Mouse (Mus musculus): ENCODE results near the gene Ces1d. TPM values are rescaled to one million over a fixed set of nuclear protein-coding genes. Genes with fewer than 3 reads are reported as not detected.

Ces1d gene
- polyA plus RNA-seq, 1 experiment = 22.7 TPM

DNA sequence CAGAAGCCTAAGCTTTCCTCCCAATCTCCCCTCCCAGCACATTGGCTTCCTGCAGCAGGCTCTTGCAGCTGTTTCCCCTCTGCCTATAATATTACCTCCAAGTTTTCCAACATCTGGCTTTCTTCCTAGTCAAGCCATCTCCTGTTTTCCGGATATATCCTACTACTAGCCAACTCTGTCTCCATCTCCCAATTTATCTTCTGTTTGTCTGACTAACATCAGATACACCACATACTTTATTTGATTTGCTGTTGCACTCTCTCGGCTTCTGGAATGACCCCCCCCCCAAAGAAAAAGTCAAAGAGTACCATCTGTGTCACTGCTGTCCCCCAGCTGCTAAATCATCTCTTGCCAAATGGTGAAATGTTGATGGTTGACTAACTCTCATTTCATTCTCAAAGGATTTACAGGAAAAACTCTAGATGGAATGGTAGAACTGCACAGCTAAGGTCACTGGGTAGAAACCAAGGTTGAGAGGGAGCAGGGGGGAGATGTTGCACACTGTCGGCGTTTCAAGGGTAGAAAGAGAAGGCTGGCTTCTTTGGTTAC, 17.0 kb downstream of the Ces1d start:
- Histone ChIP-seq H3K27ac (ENCODE audit: control insufficient read depth, insufficient read depth, low read depth, low read length) (no peak overlapping the region), H3K4me1 (ENCODE audit: control insufficient read depth, insufficient read depth, low read length) (no peaks in the 10 kb centered on the region), H3K36me3 (ENCODE audit: control insufficient read depth, insufficient read depth, low read length) (no peaks in the 10 kb centered on the region), H3K4me3 (ENCODE audit: control insufficient read depth, low read depth, low read length) (no peak overlapping the region), H3K27me3 (ENCODE audit: control insufficient read depth, insufficient read depth, low read length) (no peaks in the 10 kb centered on the region)
- TF ChIP-seq CTCF (IDR thresholded peaks at IDR 0.05; ENCODE audit: control insufficient read depth, insufficient read depth, insufficient replicate concordance, low read depth, low read length) (no peak), POLR2A (IDR thresholded peaks at IDR 0.05; ENCODE audit: control insufficient read depth, low read depth, low read length) (no peak)

DNA sequence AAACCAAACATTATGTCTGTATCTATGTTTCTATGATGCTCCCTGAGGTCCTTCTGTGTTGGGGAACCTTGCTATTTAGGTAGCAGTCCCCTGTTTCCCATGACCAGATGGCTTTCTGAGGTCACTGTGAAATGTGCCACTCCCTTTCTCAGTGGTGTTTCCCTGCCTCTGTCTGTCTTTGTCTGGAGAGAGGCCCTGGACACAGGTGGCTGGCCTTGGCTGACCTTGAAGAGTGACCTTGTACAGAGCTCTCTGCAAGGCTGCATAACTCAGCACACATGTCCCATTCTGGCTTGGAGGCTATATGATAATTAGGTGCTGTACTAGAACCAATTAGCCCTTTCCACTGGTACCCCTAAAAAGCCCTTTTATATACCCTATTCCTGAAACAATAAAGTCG, 21.0 kb downstream of the Ces1d start:
- no peaks in the 10 kb centered on the region for H3K27me3 ChIP-seq (ENCODE audit: control insufficient read depth, insufficient read depth, low read length)
- no peak for TF ChIP-seq CTCF (IDR thresholded peaks at IDR 0.05; ENCODE audit: control insufficient read depth, insufficient read depth, insufficient replicate concordance, low read depth, low read length)
- no peak for TF ChIP-seq POLR2A (IDR thresholded peaks at IDR 0.05; ENCODE audit: control insufficient read depth, low read depth, low read length)
- H3K36me3 ChIP-seq (ENCODE audit: control insufficient read depth, insufficient read depth, low read length) = no peaks in the 10 kb centered on the region

DNA sequence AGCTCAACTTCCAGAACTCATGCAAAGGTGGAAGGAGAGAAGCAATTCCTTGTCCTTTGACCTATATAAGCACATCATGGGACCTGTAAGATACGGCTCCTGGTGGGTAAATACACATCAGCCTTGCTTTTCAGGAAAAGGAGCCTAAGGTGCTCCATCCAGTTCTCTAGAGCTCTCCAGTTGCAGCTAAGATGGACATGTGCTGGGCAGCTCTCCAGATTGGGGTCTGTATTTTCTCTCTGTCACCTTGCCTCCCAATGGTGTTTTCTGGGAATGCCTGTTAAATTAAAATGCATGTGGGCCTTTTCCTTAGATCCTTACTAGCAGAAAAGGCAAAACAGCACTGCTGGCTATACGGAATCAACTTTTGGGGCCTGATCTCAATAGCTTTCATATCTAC, 23.1 kb downstream of the Ces1d start:
- H3K4me1 ChIP-seq (ENCODE audit: control insufficient read depth, insufficient read depth, low read length) = no peaks in the 10 kb centered on the region
- H3K27me3 ChIP-seq (ENCODE audit: control insufficient read depth, insufficient read depth, low read length) = no peaks in the 10 kb centered on the region
- TF ChIP-seq POLR2A (IDR thresholded peaks at IDR 0.05; ENCODE audit: control insufficient read depth, low read depth, low read length) (no peak), CTCF (IDR thresholded peaks at IDR 0.05; ENCODE audit: control insufficient read depth, insufficient read depth, insufficient replicate concordance, low read depth, low read length) (no peak)
- no peak overlapping the region for H3K27ac ChIP-seq (ENCODE audit: control insufficient read depth, insufficient read depth, low read depth, low read length)
- H3K36me3 ChIP-seq (ENCODE audit: control insufficient read depth, insufficient read depth, low read length) = no peaks in the 10 kb centered on the region
- H3K4me3 ChIP-seq (ENCODE audit: control insufficient read depth, low read depth, low read length) = no peak overlapping the region

More for the DNA sequence above, 21.0 kb downstream of the Ces1d start:
- Histone ChIP-seq H3K27ac (ENCODE audit: control insufficient read depth, insufficient read depth, low read depth, low read length) (no peak overlapping the region), H3K4me3 (ENCODE audit: control insufficient read depth, low read depth, low read length) (no peak overlapping the region), H3K4me1 (ENCODE audit: control insufficient read depth, insufficient read depth, low read length) (no peaks in the 10 kb centered on the region)

DNA sequence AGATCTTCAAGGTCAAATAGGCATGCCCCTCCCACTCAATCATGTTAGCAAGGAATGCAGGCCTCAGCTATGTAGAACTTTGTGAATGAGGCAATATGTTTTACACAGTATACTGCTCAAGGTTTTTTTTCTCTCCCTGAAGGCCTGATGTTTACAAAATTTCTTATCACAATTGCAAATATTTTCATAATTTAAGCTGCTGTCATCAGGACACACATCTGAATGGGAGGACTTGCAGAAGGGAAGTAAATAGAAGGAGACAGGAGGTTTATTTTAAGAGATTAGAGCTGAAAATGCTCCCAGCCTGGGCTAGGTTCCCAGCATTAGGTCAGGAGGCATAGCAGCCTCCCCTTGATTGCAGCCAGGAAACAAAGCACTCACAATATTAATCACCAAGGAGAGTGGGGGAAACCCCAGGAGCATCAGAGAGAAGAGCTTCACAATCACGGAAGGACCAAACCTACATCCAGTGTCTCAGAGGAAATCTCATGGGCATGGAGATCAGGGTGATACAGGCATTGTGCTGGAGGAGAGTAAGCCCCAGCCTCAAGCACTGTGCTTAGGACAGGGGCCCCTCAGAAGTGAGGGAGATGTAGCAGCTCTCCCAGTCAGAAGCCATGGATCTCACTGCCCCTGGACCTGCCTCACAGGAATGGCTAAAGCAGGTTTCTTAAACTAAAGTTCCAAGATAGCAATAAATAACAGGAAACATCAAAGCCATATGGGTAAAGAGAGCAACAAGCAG, 25.6 kb downstream of the Ces1d start:
- TF ChIP-seq POLR2A (IDR thresholded peaks at IDR 0.05; ENCODE audit: control insufficient read depth, low read depth, low read length) = no peak
- H3K27me3 ChIP-seq (ENCODE audit: control insufficient read depth, insufficient read depth, low read length) = no peaks in the 10 kb centered on the region
- H3K4me1 ChIP-seq (ENCODE audit: control insufficient read depth, insufficient read depth, low read length) = no peaks in the 10 kb centered on the region
- H3K4me3 ChIP-seq (ENCODE audit: control insufficient read depth, low read depth, low read length) = no peak overlapping the region
- H3K36me3 ChIP-seq (ENCODE audit: control insufficient read depth, insufficient read depth, low read length) = no peaks in the 10 kb centered on the region
- no peak overlapping the region for H3K27ac ChIP-seq (ENCODE audit: control insufficient read depth, insufficient read depth, low read depth, low read length)

DNA sequence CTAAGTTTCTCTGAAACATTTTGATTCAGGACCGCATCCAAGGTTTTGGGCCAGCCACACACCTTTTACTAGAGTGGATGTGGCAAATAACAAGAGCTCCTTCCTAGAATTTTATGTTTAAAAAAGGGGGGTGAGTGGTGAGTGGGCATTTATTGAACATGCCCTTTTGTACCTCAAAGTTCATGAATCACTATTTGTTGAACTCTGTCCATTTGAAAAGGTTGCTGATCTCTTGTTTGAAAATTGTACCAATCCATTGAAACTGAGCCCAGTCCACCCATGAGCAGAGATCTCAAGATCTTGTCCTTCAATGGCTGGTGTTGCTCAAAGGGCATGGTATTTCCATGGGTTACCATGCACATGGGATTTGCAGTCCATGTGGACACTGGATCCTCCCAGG, 34.3 kb downstream of the Ces1d start:
- Histone ChIP-seq H3K27me3 (ENCODE audit: control insufficient read depth, insufficient read depth, low read length) (no peaks in the 10 kb centered on the region), H3K4me1 (ENCODE audit: control insufficient read depth, insufficient read depth, low read length) (no peaks in the 10 kb centered on the region), H3K36me3 (ENCODE audit: control insufficient read depth, insufficient read depth, low read length) (no peaks in the 10 kb centered on the region), H3K27ac (ENCODE audit: control insufficient read depth, insufficient read depth, low read depth, low read length) (no peak overlapping the region), H3K4me3 (ENCODE audit: control insufficient read depth, low read depth, low read length) (no peak overlapping the region)
- TF ChIP-seq POLR2A (IDR thresholded peaks at IDR 0.05; ENCODE audit: control insufficient read depth, low read depth, low read length) (no peak), CTCF (IDR thresholded peaks at IDR 0.05; ENCODE audit: control insufficient read depth, insufficient read depth, insufficient replicate concordance, low read depth, low read length) (no peak)

DNA sequence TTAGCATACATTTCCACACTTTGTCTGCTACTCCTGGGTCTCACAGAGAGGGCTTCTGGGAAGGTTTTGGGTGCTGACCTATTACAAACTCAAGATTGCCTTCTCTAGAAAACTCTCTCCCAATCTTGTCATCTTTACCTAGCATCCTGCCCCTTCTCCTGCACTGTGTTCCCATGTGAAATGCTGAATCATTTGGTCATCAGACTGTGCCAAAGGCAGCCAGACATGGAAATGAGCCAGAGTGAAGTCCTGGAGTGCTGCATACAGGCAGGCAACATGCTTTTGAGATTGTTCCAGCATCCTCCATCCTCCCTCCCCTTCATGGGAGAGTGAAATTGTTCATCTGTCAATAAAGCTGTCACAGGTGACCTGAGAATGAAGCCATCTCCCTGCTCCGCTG, 46.2 kb downstream of the Ces1d start:
- Histone ChIP-seq H3K27ac (ENCODE audit: control insufficient read depth, insufficient read depth, low read depth, low read length) (no peak overlapping the region), H3K4me3 (ENCODE audit: control insufficient read depth, low read depth, low read length) (no peak overlapping the region), H3K4me1 (ENCODE audit: control insufficient read depth, insufficient read depth, low read length) (no peaks in the 10 kb centered on the region), H3K36me3 (ENCODE audit: control insufficient read depth, insufficient read depth, low read length) (no peaks in the 10 kb centered on the region), H3K27me3 (ENCODE audit: control insufficient read depth, insufficient read depth, low read length) (no peaks in the 10 kb centered on the region)
- no peak for TF ChIP-seq POLR2A (IDR thresholded peaks at IDR 0.05; ENCODE audit: control insufficient read depth, low read depth, low read length)
- no peak for TF ChIP-seq CTCF (IDR thresholded peaks at IDR 0.05; ENCODE audit: control insufficient read depth, insufficient read depth, insufficient replicate concordance, low read depth, low read length)

DNA sequence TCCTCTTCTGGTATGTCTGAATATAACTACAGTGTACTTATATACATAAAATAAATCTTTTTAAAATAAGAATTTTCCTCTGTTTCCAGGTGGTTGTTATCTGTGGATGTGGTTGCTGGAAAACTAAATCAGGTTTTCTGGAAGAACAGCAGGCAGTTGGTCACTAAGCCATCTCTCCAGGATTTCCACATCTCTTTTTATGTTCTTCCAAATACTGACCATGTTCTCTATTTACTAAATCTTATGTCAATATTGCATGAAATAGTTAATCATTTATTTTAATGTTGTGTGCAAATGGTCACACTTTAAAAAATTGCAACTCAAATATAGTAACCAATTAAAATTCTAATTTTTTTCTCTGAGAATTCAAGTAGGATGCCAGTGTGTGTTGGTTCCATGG, 50.3 kb downstream of the Ces1d start:
- H3K4me1 ChIP-seq (ENCODE audit: control insufficient read depth, insufficient read depth, low read length) = no peaks in the 10 kb centered on the region
- no peak overlapping the region for H3K4me3 ChIP-seq (ENCODE audit: control insufficient read depth, low read depth, low read length)
- TF ChIP-seq CTCF (IDR thresholded peaks at IDR 0.05; ENCODE audit: control insufficient read depth, insufficient read depth, insufficient replicate concordance, low read depth, low read length) (no peak), POLR2A (IDR thresholded peaks at IDR 0.05; ENCODE audit: control insufficient read depth, low read depth, low read length) (no peak)
- H3K36me3 ChIP-seq (ENCODE audit: control insufficient read depth, insufficient read depth, low read length) = no peaks in the 10 kb centered on the region
- H3K27me3 ChIP-seq (ENCODE audit: control insufficient read depth, insufficient read depth, low read length) = no peaks in the 10 kb centered on the region
- no peak overlapping the region for H3K27ac ChIP-seq (ENCODE audit: control insufficient read depth, insufficient read depth, low read depth, low read length)
